Mouse (Mus musculus) hindbrain, embryonic 16.5 days (tissue): ENCODE measurements around the gene Clmp. TPM values are rescaled to one million over a fixed set of nuclear protein-coding genes. Genes with fewer than 3 reads are reported as not detected.

Experiments used
- ATAC-seq: fragments of 200-750 bp; cut with Nextera tagmentation; 2 replicates; pipeline ENCODE4 v1.8.0; 2017; ENCODE audit warnings: moderate TSS enrichment, moderate library complexity
- H3K27ac ChIP-seq: fragments of 300-500 bp; sonication (generic); 2 replicates; pipeline ENCODE4 v1.5.1; 2014; ENCODE audit warnings: low read depth, mild to moderate bottlenecking, control low read depth, low read length, moderate library complexity
- H3K27me3 ChIP-seq: fragments of 300-500 bp; sonication (generic); replicated peaks from 2 replicates; pipeline ENCODE4 v1.6.1; 2014; ENCODE audit warnings: low read length; ENCODE audit not compliant: control insufficient read depth, insufficient read depth
- H3K36me3 ChIP-seq: fragments of 300-500 bp; sonication (generic); 2 replicates; pipeline ENCODE4 v1.6.1; 2014; ENCODE audit warnings: mild to moderate bottlenecking, low read length, moderate library complexity, mixed read lengths; ENCODE audit not compliant: control insufficient read depth, insufficient read depth
- H3K4me1 ChIP-seq: fragments of 300-500 bp; sonication (generic); 2 replicates; pipeline ENCODE4 v1.6.1; 2014; ENCODE audit warnings: low read depth, low read length; ENCODE audit not compliant: control insufficient read depth, insufficient read depth
- H3K4me2 ChIP-seq: fragments of 300-500 bp; sonication (generic); 2 replicates; pipeline ENCODE4 v1.6.1; 2014; ENCODE audit warnings: mild to moderate bottlenecking, low read length, control low read depth, moderate library complexity
- H3K4me3 ChIP-seq: fragments of 300-500 bp; sonication (generic); 2 replicates; pipeline ENCODE4 v1.5.1; 2014; ENCODE audit warnings: mild to moderate bottlenecking, low read length, control low read depth, moderate library complexity
- H3K9ac ChIP-seq: fragments of 300-500 bp; sonication (generic); 2 replicates; pipeline ENCODE4 v1.6.1; 2014; ENCODE audit warnings: low read depth, mild to moderate bottlenecking, control low read depth, low read length, moderate library complexity
- H3K9me3 ChIP-seq: fragments of 300-500 bp; sonication (generic); 2 replicates; pipeline ENCODE4 v1.6.1; 2014; ENCODE audit warnings: mild to moderate bottlenecking, low read length, moderate library complexity; ENCODE audit not compliant: control insufficient read depth
- WGBS: fragments of 180-500 bp; shearing (Covaris S2); extraction: QIAGEN DNeasy Blood & Tissue Kit; methylation state at CpG from one replicate; pipeline ENCODE4 v1.1.7; 2014; 5-methylcytosine and 5-hydroxymethylcytosine counted together
- polyA plus RNA-seq: library from polyadenylated mRNA; unstranded; fragments of >200 nt; fragmentation: Nextera tagmentation; extraction: Ambion mirVana; gene quantifications from 2 replicates; pipeline ENCODE4 v1.2.1, GENCODE M21; 2015

Clmp gene
- polyA plus RNA-seq, 1 experiment from 2014 or later = 49.1 TPM

- Histone ChIP-seq H3K9ac (peak overlapping the region; percentile 98), H3K36me3 (no peaks in the 10 kb centered on the region), H3K4me2 (peak overlapping the region; percentile 78), H3K4me3 (peak overlapping the region; percentile 83), H3K27me3 (no peaks in the 10 kb centered on the region), H3K4me1 (peaks cover 12% of the 10 kb centered on the region), H3K27ac (peak overlapping the region; percentile 95), H3K9me3 (no peaks in the 10 kb centered on the region)
- 40% methylated on average over 5 of the region's 5 CpGs for WGBS
- 0 out of 2 replicates have a peak, but pooled peaks have one; percentile 3 for ATAC-seq
These were observed 1.3 kb downstream of the Clmp start for GRCm38 (mm10) chr9:40687053-40687452.

GRCm38 (mm10) chr9:40687553-40687952 is 1.8 kb downstream of the Clmp start:
- Histone ChIP-seq H3K36me3 (no peaks in the 10 kb centered on the region), H3K4me2 (peak overlapping the region; percentile 78), H3K27me3 (no peaks in the 10 kb centered on the region), H3K4me1 (peaks cover 12% of the 10 kb centered on the region), H3K27ac (peak overlapping the region; percentile 95), H3K4me3 (peak overlapping the region; percentile 83), H3K9me3 (no peaks in the 10 kb centered on the region), H3K9ac (peak overlapping the region; percentile 98)
- WGBS = 39% methylated on average over 3 of the region's 3 CpGs
- no peak for ATAC-seq

GRCm38 (mm10) chr9:40690511-40690910 is 4.7 kb downstream of the Clmp start:
- no peak overlapping the region for H3K27ac ChIP-seq
- WGBS = 88% methylated on average over 7 of the region's 7 CpGs
- H3K36me3 ChIP-seq = no peaks in the 10 kb centered on the region
- no peak overlapping the region for H3K9ac ChIP-seq
- no peak for ATAC-seq
- no peaks in the 10 kb centered on the region for H3K9me3 ChIP-seq
- peaks cover 30% of the 10 kb centered on the region for H3K4me1 ChIP-seq
- H3K4me3 ChIP-seq = no peak overlapping the region
- H3K4me2 ChIP-seq = no peak overlapping the region
- no peaks in the 10 kb centered on the region for H3K27me3 ChIP-seq

- no peak overlapping the region for H3K4me3 ChIP-seq
- H3K9ac ChIP-seq = no peak overlapping the region
- no peak overlapping the region for H3K4me2 ChIP-seq
- ATAC-seq = no peak
- no peaks in the 10 kb centered on the region for H3K27me3 ChIP-seq
- no peaks in the 10 kb centered on the region for H3K36me3 ChIP-seq
- 23% methylated on average over 3 of the region's 3 CpGs for WGBS
- peak overlapping the region; percentile 48 for H3K27ac ChIP-seq
- H3K9me3 ChIP-seq = no peaks in the 10 kb centered on the region
- H3K4me1 ChIP-seq = peaks cover 24% of the 10 kb centered on the region
These were observed 7.3 kb downstream of the Clmp start for GRCm38 (mm10) chr9:40693026-40693425.

- 24% methylated on average over 5 of the region's 5 CpGs for WGBS
- Histone ChIP-seq H3K27ac (peak overlapping the region; percentile 48), H3K36me3 (no peaks in the 10 kb centered on the region), H3K9ac (no peak overlapping the region), H3K4me2 (no peak overlapping the region), H3K27me3 (no peaks in the 10 kb centered on the region), H3K4me3 (no peak overlapping the region), H3K9me3 (no peaks in the 10 kb centered on the region), H3K4me1 (peaks cover 17% of the 10 kb centered on the region)
- peak; percentile 55; the same call in 1 of the 2 replicates for ATAC-seq
These were observed 8.0 kb downstream of the Clmp start for GRCm38 (mm10) chr9:40693768-40694167.

GRCm38 (mm10) chr9:40694284-40694683 is 8.5 kb downstream of the Clmp start:
- Histone ChIP-seq H3K4me3 (no peak overlapping the region), H3K36me3 (no peaks in the 10 kb centered on the region), H3K9ac (no peak overlapping the region), H3K4me1 (peaks cover 17% of the 10 kb centered on the region), H3K27ac (peak overlapping the region; percentile 48; the same call in 1 of the 2 replicates), H3K4me2 (no peak overlapping the region), H3K9me3 (no peaks in the 10 kb centered on the region), H3K27me3 (no peaks in the 10 kb centered on the region)
- ATAC-seq = peak; percentile 22; the same call in 1 of the 2 replicates
- 71% methylated on average over 12 of the region's 12 CpGs for WGBS

GRCm38 (mm10) chr9:40696086-40696485 is 10.3 kb downstream of the Clmp start:
- ATAC-seq = no peak
- WGBS = 92% methylated on average over 4 of the region's 4 CpGs
- H3K36me3 ChIP-seq = no peaks in the 10 kb centered on the region
- no peak overlapping the region for H3K4me2 ChIP-seq
- H3K27me3 ChIP-seq = no peaks in the 10 kb centered on the region
- H3K27ac ChIP-seq = no peak overlapping the region
- peaks cover 17% of the 10 kb centered on the region for H3K4me1 ChIP-seq
- no peaks in the 10 kb centered on the region for H3K9me3 ChIP-seq
- no peak overlapping the region for H3K4me3 ChIP-seq
- H3K9ac ChIP-seq = no peak overlapping the region

GRCm38 (mm10) chr9:40699194-40699593 is 13.4 kb downstream of the Clmp start:
- Histone ChIP-seq H3K36me3 (no peaks in the 10 kb centered on the region), H3K27ac (no peak overlapping the region), H3K27me3 (no peaks in the 10 kb centered on the region), H3K4me1 (peaks cover 7% of the 10 kb centered on the region), H3K4me3 (no peak overlapping the region), H3K9ac (no peak overlapping the region), H3K4me2 (no peak overlapping the region), H3K9me3 (no peaks in the 10 kb centered on the region)
- no peak for ATAC-seq
- WGBS = 96% methylated on average over 3 of the region's 3 CpGs

- H3K4me2 ChIP-seq = no peak overlapping the region
- H3K4me3 ChIP-seq = no peak overlapping the region
- H3K27ac ChIP-seq = no peak overlapping the region
- H3K36me3 ChIP-seq = no peaks in the 10 kb centered on the region
- 84% methylated on average over 5 of the region's 5 CpGs for whole genome bisulfite sequencing
- no peak overlapping the region for H3K9ac ChIP-seq
- no peaks in the 10 kb centered on the region for H3K9me3 ChIP-seq
- H3K4me1 ChIP-seq = no peaks in the 10 kb centered on the region; the same call in 1 of the 2 replicates
- H3K27me3 ChIP-seq = no peaks in the 10 kb centered on the region
- no peak for ATAC-seq
These were observed 14.5 kb downstream of the Clmp start for GRCm38 (mm10) chr9:40700253-40700652.
